Mouse (Mus musculus): ENCODE measurements around the gene Scn8a.

DNA sequence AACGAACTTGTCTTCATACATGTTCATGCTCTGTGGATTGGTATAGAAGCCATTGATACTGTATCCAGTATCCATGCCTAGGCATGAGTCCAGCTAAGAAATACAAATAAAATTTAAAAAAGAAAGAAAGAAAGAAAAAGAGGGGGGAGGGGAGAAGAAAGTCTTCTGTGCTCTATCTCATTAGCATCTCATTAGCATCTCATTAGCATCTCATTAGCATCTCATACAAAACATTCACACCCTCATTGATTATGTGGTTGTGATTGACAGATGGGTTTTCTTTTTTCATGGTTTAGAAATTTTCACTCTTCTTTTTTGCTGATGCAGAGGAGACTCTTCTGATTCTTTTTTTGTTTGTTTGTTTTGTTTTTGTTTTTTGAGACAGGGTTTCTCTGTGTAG, 117.4 kb downstream of the Scn8a start:
- TF ChIP-seq POLR2A (IDR thresholded peaks at IDR 0.05; ENCODE audit: insufficient read length, low read depth) (no peak), USF1 (IDR thresholded peaks at IDR 0.05; ENCODE audit: low read depth) (no peak), TCF12 (IDR thresholded peaks at IDR 0.05; ENCODE audit: insufficient read depth, poor library complexity, severe bottlenecking) (no peak), E2F4 (IDR thresholded peaks at IDR 0.05; ENCODE audit: insufficient read depth) (no peak), REST (IDR thresholded peaks at IDR 0.05; ENCODE audit: insufficient read depth, insufficient read length) (no peak)
